In genomic region chr9:24937731-24938130, GRCm38 (mm10) we compare ENCODE assay signal across 10 mouse cellular contexts.
A peak's percentile ranks its signal among the peaks of the same experiment; 100 is the strongest.
DNase-seq lines count a peak whose midpoint lies in the region; ATAC-seq and TF ChIP-seq lines count a peak whose summit lies in the region.
"Had no signal": no experiment of that assay in that cellular context is flagged by ENCODE, and none has a peak within 500 bp of the region (broad histone marks: within the 10 kb centered on the region; RNA-seq: fewer than 3 reads in every experiment).

No protein-coding gene starts in this region.

- no peak overlapping the region for H3K9ac ChIP-seq in forebrain, postnatal 0 days
- H3K9ac ChIP-seq in forebrain, embryonic 16.5 days (replicated peaks; ENCODE audit: low read depth, low read length), result no peak overlapping the region

- ATAC-seq in forebrain, postnatal 0 days, result no peak
- ATAC-seq in forebrain, embryonic 16.5 days, result no peak
- ATAC-seq: midbrain, embryonic 16.5 days had no signal

- TF ChIP-seq CTCF in forebrain, postnatal 0 days (IDR thresholded peaks at IDR 0.05; ENCODE audit: low read depth), result 0 out of 2 replicates have a peak, but pooled peaks have one; percentile 16
- TF ChIP-seq CTCF in cortical plate, adult 2 months (IDR thresholded peaks at IDR 0.05; ENCODE audit: extremely low read depth, insufficient read depth, low read length), result 0 out of 2 replicates have a peak, but pooled peaks have one; percentile 9

- 58% methylated on average over 3 of the region's 3 CpGs for WGBS in forebrain, postnatal 0 days
- WGBS in forebrain, embryonic 16.5 days, result 55% methylated on average over 3 of the region's 3 CpGs

- no peaks in the 10 kb centered on the region for H3K36me3 ChIP-seq in forebrain, postnatal 0 days (ENCODE audit: insufficient read depth)
- H3K36me3 ChIP-seq in forebrain, embryonic 16.5 days (ENCODE audit: control insufficient read depth, insufficient read depth), result no peaks in the 10 kb centered on the region

- H3K4me2 ChIP-seq in forebrain, postnatal 0 days (ENCODE audit: low read depth), result no peak overlapping the region
- H3K4me2 ChIP-seq in forebrain, embryonic 16.5 days (ENCODE audit: low read length), result no peak overlapping the region

- H3K4me1 ChIP-seq in forebrain, postnatal 0 days (ENCODE audit: insufficient read depth), result no peaks in the 10 kb centered on the region
- H3K4me1 ChIP-seq in forebrain, embryonic 16.5 days (replicated peaks; ENCODE audit: control insufficient read depth, insufficient read depth, low read length), result no peaks in the 10 kb centered on the region
- no peaks in the 10 kb centered on the region for H3K4me1 ChIP-seq in cortical plate, adult 2 months (ENCODE audit: control insufficient read depth, insufficient read depth, low read length)

- TF ChIP-seq POLR2A in cortical plate, adult 2 months (IDR thresholded peaks at IDR 0.05; ENCODE audit: extremely low read depth, insufficient read depth, low read length), result no peak

- no peaks in the 10 kb centered on the region for H3K27me3 ChIP-seq in forebrain, postnatal 0 days (ENCODE audit: insufficient read depth, low read length)
- no peaks in the 10 kb centered on the region for H3K27me3 ChIP-seq in forebrain, embryonic 16.5 days (replicated peaks; ENCODE audit: control insufficient read depth, insufficient read depth, low read length)

- H3K27ac ChIP-seq in forebrain, postnatal 0 days (ENCODE audit: low read depth, low read length), result no peak overlapping the region
- no peak overlapping the region for H3K27ac ChIP-seq in forebrain, embryonic 16.5 days (ENCODE audit: low read length)
- H3K27ac ChIP-seq in cortical plate, adult 2 months (ENCODE audit: insufficient read depth, low read length), result no peak overlapping the region

- H3K9me3 ChIP-seq in forebrain, postnatal 0 days (ENCODE audit: low read length), result no peaks in the 10 kb centered on the region
- H3K9me3 ChIP-seq in forebrain, embryonic 16.5 days (ENCODE audit: control insufficient read depth, low read length), result no peaks in the 10 kb centered on the region

- no peak for DNase-seq in forebrain, postnatal 0 days
- peak; percentile 22 for DNase-seq in ovary, postnatal 36 days (ENCODE audit: low spot score)
- no peak for DNase-seq in ovary, adult 18-20 months (ENCODE audit: low spot score)
- DNase-seq in lung, postnatal 25 days (ENCODE audit: low spot score), result peak; percentile 5
- no peak for DNase-seq in cerebellum, adult 18-20 months
- DNase-seq in yolk sac, embryonic 10.5 days (ENCODE audit: low spot score), result no peak
- DNase-seq: cerebellum, postnatal 14 days had no signal

- H3K4me3 ChIP-seq in forebrain, postnatal 0 days (ENCODE audit: low read depth, low read length), result no peak overlapping the region
- no peak overlapping the region for H3K4me3 ChIP-seq in forebrain, embryonic 16.5 days (replicated peaks; ENCODE audit: low read length)
- no peak overlapping the region for H3K4me3 ChIP-seq in cortical plate, adult 2 months (ENCODE audit: insufficient read depth, low read length)

Comparison
In these comparisons a context has a peak if more than half of its experiments do, and no peak if none do; other contexts are left out.
1. DNase-seq: peak in ovary, postnatal 36 days (single experiment) and lung, postnatal 25 days (single experiment); none in forebrain, postnatal 0 days (single experiment), ovary, adult 18-20 months (single experiment), cerebellum, adult 18-20 months (0 of 2) and yolk sac, embryonic 10.5 days (single experiment).